Mouse (Mus musculus): ENCODE measurements around the gene Hdac4. TPM values are rescaled to one million over a fixed set of nuclear protein-coding genes. Genes with fewer than 3 reads are reported as not detected.

The Hdac4 gene
- polyA plus RNA-seq, 1 experiment from 2014 or later, result 20.8 TPM

DNA sequence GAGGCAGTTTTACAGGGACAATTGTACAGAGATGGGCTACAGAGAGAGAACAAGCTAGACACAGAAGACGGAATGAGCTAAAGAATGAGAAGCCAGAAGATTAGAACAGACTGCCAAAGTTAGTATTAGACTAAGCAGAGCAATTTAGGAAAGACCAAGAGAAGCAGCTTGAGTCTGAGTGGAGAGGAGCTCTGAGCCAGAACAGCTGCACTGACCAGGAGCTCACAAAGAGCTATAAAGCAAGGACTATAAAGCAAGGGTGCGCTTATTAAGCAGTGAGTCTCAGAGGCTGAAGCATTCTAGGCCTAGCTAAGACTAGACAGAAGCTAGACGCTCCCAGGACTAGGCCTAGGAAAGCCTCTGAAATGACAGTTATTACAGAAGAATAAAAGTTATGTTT lies 154.2 kb downstream of the Hdac4 start:
- no peak overlapping the region for H3K4me3 ChIP-seq
- no peak overlapping the region for H3K27ac ChIP-seq (replicated peaks)
- WGBS, result 88% methylated on average over 3 of the region's 3 CpGs
- no peaks in the 10 kb centered on the region for H3K36me3 ChIP-seq (replicated peaks)
- no peak for DNase-seq (ENCODE audit: low spot score)
- H3K27me3 ChIP-seq (replicated peaks; ENCODE audit: low read depth, poor library complexity, severe bottlenecking), result no peaks in the 10 kb centered on the region
- H3K4me1 ChIP-seq, result peaks cover 19% of the 10 kb centered on the region
- no peaks in the 10 kb centered on the region for H3K9me3 ChIP-seq

DNA sequence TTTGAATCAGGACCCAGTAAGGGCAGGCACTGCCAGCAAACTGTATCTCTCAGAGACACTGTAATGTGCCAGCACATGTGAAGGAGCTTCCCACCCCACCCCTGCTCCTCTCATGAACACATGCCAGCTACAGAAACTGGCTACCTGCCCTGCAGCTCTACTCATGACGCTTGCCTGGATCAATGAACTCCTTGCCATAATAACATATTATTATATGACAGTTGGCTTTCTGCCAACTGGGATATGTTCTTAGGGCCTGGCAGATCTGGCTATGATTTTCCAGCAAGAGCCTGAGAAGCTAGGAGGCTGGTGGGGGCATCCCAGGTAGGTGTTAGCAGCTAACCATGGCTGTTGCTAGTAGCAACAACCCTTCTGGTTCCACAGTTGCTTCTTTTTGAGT lies 156.8 kb downstream of the Hdac4 start:
- 90% methylated on average over 1 of the region's 1 CpGs for WGBS
- Histone ChIP-seq H3K9me3 (peaks cover 4% of the 10 kb centered on the region; the same call in 1 of the 2 replicates), H3K27ac (replicated peaks) (no peak overlapping the region), H3K4me1 (peaks cover 18% of the 10 kb centered on the region), H3K36me3 (replicated peaks) (peaks cover 9% of the 10 kb centered on the region), H3K4me3 (no peak overlapping the region), H3K27me3 (replicated peaks; ENCODE audit: low read depth, poor library complexity, severe bottlenecking) (no peaks in the 10 kb centered on the region)
- no peak for DNase-seq (ENCODE audit: low spot score)

DNA sequence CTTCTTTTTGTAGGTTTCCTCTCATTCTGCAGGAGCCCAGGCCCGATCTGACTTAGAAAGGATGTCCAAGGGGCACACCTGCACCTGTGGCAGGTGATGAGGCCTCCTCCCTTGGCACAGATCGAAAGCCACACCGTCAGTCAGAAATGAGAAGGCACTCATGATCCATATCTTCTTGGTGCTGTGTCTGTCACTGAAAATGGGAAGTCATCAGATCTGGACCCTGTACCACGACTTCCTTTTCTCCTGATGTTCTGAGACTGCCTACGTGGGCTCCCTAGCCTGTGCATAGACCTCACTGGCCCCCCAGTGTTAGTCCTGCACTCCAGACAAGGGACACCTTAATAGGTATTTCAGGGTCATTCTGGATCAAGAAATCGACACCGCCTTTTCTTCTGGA lies 158.5 kb downstream of the Hdac4 start:
- H3K27ac ChIP-seq (replicated peaks), result no peak overlapping the region
- H3K9me3 ChIP-seq, result peaks cover 4% of the 10 kb centered on the region; the same call in 1 of the 2 replicates
- peaks cover 18% of the 10 kb centered on the region for H3K4me1 ChIP-seq
- H3K27me3 ChIP-seq (replicated peaks; ENCODE audit: low read depth, poor library complexity, severe bottlenecking), result no peaks in the 10 kb centered on the region
- 93% methylated on average over 7 of the region's 7 CpGs for WGBS
- peaks cover 13% of the 10 kb centered on the region for H3K36me3 ChIP-seq (replicated peaks)
- no peak overlapping the region for H3K4me3 ChIP-seq
- no peak for DNase-seq (ENCODE audit: low spot score)

DNA sequence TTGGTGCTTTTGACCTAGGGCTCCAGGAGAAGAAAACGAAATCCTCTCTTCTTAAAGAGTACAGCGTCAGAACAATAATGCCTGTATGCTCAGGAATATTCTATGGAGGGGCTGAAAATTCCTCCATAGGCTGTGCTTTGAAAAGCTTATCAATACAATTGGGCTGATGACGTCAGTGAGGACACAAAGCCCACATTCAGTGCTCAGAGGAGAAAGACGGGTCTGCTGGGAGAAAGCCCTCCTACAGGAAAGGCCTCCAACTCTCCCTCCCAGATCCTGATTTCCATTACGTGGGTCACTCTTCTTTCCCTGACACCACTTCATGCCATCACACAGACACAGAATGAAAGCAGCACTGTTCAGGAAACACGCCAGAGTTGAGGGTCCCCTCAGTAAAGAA lies 159.7 kb downstream of the Hdac4 start:
- WGBS, result 43% methylated on average over 6 of the region's 6 CpGs
- Histone ChIP-seq H3K36me3 (replicated peaks) (peaks cover 13% of the 10 kb centered on the region), H3K4me1 (peaks cover 18% of the 10 kb centered on the region), H3K27ac (replicated peaks) (no peak overlapping the region), H3K9me3 (peaks cover 4% of the 10 kb centered on the region; the same call in 1 of the 2 replicates), H3K4me3 (no peak overlapping the region), H3K27me3 (replicated peaks; ENCODE audit: low read depth, poor library complexity, severe bottlenecking) (no peaks in the 10 kb centered on the region)
- DNase-seq (ENCODE audit: low spot score), result no peak

DNA sequence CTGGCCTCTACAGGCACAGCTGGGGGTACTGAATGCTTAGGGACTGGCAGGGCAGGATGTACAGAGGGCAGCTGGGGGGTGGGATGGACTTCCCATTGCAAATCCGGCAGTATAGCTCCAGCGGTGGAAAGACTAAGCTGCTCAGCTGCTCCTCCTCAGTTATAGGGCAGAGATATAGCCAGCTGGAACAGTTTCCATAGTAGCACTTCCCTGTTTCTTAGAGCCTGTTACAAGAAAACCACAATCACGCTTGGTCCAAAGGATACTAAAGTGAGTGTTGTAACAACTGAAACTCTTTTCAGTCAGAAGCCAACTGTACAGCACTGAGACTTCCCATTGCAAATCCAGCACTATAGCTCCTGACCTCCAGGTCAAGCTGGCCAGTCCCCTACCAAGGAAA lies 161.3 kb downstream of the Hdac4 start:
- no peaks in the 10 kb centered on the region for H3K27me3 ChIP-seq (replicated peaks; ENCODE audit: low read depth, poor library complexity, severe bottlenecking)
- H3K4me3 ChIP-seq, result no peak overlapping the region
- peaks cover 18% of the 10 kb centered on the region for H3K4me1 ChIP-seq
- no peak overlapping the region for H3K27ac ChIP-seq (replicated peaks)
- peaks cover 23% of the 10 kb centered on the region for H3K36me3 ChIP-seq (replicated peaks)
- H3K9me3 ChIP-seq, result peaks cover 4% of the 10 kb centered on the region; the same call in 1 of the 2 replicates
- WGBS, result 73% methylated on average over 3 of the region's 3 CpGs
- DNase-seq (ENCODE audit: low spot score), result no peak

DNA sequence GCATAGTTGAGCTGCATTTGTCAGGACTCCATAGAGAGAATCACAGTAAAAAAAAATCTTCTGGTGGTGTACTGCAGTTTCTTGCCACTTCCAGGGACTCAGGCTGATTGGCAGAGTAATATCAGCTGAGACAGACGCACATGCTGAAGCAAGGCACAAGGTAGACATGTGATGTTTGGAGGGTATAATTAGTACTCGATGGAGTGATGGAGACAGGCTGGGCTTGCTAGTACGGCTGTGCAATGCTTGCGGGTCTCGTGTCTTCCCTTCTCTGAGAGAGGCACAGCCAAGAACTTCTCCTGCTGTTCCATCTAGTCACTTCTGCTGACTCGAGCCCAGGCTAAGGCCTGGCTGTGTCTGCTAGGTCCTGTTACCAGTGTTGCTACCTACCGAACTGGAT lies 162.0 kb downstream of the Hdac4 start:
- peaks cover 18% of the 10 kb centered on the region for H3K4me1 ChIP-seq
- H3K36me3 ChIP-seq (replicated peaks), result peaks cover 30% of the 10 kb centered on the region
- no peak overlapping the region for H3K27ac ChIP-seq (replicated peaks)
- WGBS, result 93% methylated on average over 7 of the region's 7 CpGs
- H3K9me3 ChIP-seq, result peaks cover 4% of the 10 kb centered on the region; the same call in 1 of the 2 replicates
- H3K27me3 ChIP-seq (replicated peaks; ENCODE audit: low read depth, poor library complexity, severe bottlenecking), result no peaks in the 10 kb centered on the region
- no peak for DNase-seq (ENCODE audit: low spot score)
- no peak overlapping the region for H3K4me3 ChIP-seq

DNA sequence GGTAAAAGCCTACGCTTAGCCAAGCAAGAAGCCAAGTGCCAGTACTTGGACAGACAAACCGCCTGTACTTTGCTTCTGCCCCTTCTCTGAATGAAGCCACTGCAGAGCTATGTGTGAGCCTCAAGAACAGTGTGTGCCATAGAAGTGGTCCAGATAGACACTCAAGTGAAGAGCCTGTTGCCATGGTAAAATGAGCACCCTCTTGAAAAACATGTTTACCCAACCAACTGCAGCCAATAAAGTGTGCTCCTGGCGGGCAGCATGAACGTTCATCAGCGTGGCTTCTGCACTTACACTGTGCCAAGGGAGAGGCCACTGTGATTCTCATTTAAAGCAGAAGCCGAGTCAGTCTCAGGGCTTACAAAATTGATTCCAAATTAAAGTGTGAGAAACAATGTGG lies 165.0 kb downstream of the Hdac4 start:
- no peak overlapping the region for H3K4me3 ChIP-seq
- no peak for DNase-seq (ENCODE audit: low spot score)
- peaks cover 4% of the 10 kb centered on the region; the same call in 1 of the 2 replicates for H3K9me3 ChIP-seq
- peaks cover 4% of the 10 kb centered on the region; the same call in 1 of the 2 replicates for H3K4me1 ChIP-seq
- 89% methylated on average over 6 of the region's 6 CpGs for WGBS
- peaks cover 54% of the 10 kb centered on the region for H3K36me3 ChIP-seq (replicated peaks)
- no peaks in the 10 kb centered on the region for H3K27me3 ChIP-seq (replicated peaks; ENCODE audit: low read depth, poor library complexity, severe bottlenecking)
- H3K27ac ChIP-seq (replicated peaks), result no peak overlapping the region

DNA sequence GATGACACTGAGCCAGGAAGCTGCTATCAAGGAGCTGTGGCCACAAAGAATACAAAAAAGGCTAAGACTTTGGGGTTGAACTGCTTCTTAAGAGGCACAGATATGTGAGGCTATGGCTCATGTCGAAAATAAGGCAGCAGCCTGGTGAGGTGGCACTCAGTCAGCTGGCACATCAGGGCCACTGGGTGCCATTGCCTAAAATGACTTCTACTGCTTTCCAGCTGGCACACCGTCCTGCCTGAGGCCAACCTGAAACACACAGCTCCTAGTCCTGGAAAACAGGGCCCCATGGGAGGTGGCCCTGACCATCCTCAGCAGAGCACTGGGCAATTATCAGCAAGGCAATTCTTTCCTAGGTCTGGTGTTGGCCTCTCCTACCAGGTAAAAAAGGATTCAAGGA lies 167.3 kb downstream of the Hdac4 start:
- H3K27me3 ChIP-seq (replicated peaks; ENCODE audit: low read depth, poor library complexity, severe bottlenecking), result no peaks in the 10 kb centered on the region
- 93% methylated on average over 2 of the region's 2 CpGs for WGBS
- no peaks in the 10 kb centered on the region for H3K9me3 ChIP-seq
- no peaks in the 10 kb centered on the region for H3K4me1 ChIP-seq
- DNase-seq (ENCODE audit: low spot score), result no peak
- H3K27ac ChIP-seq (replicated peaks), result no peak overlapping the region
- H3K36me3 ChIP-seq (replicated peaks), result peaks cover 44% of the 10 kb centered on the region
- no peak overlapping the region for H3K4me3 ChIP-seq

DNA sequence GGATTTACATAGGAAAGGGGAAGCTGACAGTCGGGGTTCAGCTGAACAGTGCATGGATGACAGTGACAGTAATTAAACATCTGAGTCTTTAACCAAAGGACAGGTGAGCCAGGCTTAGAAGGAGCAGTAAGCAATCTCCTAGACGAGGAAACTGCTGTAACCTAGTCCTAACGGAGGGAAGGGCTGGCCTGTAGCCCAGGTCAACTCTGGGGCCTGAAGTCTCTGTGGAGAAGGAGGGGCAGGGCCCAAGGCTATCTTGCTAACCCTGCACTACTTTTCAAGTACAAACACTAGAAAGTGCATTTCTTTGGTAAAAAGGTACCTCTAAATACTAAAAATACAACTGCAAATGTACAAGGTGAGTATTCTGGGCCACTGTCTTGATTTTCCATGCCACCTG lies 169.1 kb downstream of the Hdac4 start:
- WGBS, result 83% methylated on average over 3 of the region's 3 CpGs
- Histone ChIP-seq H3K4me3 (no peak overlapping the region), H3K4me1 (no peaks in the 10 kb centered on the region), H3K27ac (replicated peaks) (no peak overlapping the region), H3K36me3 (replicated peaks) (peaks cover 47% of the 10 kb centered on the region), H3K9me3 (no peaks in the 10 kb centered on the region), H3K27me3 (replicated peaks; ENCODE audit: low read depth, poor library complexity, severe bottlenecking) (no peaks in the 10 kb centered on the region)
- DNase-seq (ENCODE audit: low spot score), result no peak

DNA sequence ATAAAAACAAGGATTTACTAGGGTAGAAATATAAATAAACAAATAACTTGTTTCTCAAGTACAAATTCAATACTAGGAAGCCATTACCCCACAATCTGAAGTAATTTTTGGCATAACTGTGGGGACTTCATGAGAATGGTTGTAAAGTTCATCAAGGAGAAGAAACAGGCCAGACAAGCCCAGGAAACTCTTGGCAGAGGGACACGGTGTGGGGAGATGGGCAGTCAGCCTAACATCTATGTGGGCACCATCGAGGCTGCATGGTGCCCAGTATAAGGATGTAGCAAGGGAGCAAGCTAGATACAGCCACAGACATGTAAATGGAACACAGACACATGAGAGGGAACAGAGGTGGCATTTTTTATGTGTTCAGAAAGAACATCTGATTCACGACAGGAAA lies 171.6 kb downstream of the Hdac4 start:
- H3K27me3 ChIP-seq (replicated peaks; ENCODE audit: low read depth, poor library complexity, severe bottlenecking), result no peaks in the 10 kb centered on the region
- no peak overlapping the region for H3K27ac ChIP-seq (replicated peaks)
- H3K4me3 ChIP-seq, result no peak overlapping the region
- H3K9me3 ChIP-seq, result no peaks in the 10 kb centered on the region
- WGBS, result 93% methylated on average over 3 of the region's 3 CpGs
- no peak for DNase-seq (ENCODE audit: low spot score)
- peaks cover 34% of the 10 kb centered on the region for H3K36me3 ChIP-seq (replicated peaks)
- no peaks in the 10 kb centered on the region for H3K4me1 ChIP-seq

DNA sequence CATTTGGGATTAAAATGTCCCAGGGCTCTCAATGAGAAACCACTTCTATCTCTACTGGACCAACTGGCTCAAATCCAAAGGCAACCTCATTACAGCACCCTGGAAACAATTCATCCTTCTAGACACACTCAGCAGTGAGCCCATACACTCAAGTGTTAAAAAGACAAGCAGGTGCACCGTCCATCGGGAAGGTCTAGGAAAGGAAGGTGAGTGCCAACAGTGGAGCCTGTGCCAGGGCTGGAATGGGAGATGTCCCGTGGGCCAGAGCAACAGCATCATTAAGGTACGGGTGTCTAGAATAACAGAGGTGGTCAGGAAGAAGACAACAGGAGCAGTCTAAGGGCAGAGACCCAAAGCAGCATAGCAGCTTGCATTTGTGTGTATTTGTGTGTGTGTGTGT lies 173.5 kb downstream of the Hdac4 start:
- Histone ChIP-seq H3K4me1 (no peaks in the 10 kb centered on the region), H3K4me3 (no peak overlapping the region), H3K36me3 (replicated peaks) (peaks cover 22% of the 10 kb centered on the region), H3K27me3 (replicated peaks; ENCODE audit: low read depth, poor library complexity, severe bottlenecking) (no peaks in the 10 kb centered on the region), H3K9me3 (no peaks in the 10 kb centered on the region), H3K27ac (replicated peaks) (no peak overlapping the region)
- no peak for DNase-seq (ENCODE audit: low spot score)
- 94% methylated on average over 4 of the region's 4 CpGs for WGBS

DNA sequence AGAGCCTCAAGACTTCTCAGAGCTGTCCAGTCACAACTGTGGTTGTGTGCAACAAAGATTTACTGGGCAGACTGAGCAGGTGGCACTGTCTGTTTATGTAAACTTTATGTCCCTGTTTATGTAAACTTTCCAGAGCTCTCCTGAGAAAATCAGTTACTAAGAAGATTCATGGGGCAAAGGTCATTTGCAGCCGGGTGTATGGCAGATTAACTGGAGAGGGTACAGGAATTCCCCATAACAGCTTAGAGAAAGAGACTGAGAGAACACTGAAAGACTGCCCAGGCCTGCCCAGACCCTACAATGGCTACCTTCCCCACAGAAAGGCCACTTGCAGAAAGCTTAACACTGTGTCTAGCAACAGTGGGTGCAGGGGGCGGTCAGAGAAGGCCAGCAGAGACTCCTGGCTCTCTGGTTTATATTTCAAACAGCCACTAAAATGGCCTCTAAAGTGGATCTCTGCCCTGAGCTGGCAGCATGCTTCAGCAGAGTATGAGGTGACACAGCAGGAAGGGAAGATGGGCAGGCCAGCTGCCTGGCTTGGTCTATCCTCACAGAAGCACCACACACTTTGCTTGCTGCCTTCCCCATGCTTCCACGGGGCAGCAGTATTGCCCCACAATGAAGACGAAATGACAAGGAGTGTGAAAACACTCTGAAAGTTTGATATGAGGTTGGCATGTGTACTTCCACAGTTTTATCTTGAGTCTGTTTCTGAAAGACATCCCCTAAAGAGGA lies 179.4 kb downstream of the Hdac4 start:
- 75% methylated on average over 4 of the region's 4 CpGs for WGBS
- H3K27me3 ChIP-seq (replicated peaks; ENCODE audit: low read depth, poor library complexity, severe bottlenecking), result no peaks in the 10 kb centered on the region
- no peak for DNase-seq (ENCODE audit: low spot score)
- no peak overlapping the region for H3K4me3 ChIP-seq
- peaks cover 4% of the 10 kb centered on the region; the same call in 1 of the 2 replicates for H3K4me1 ChIP-seq
- no peaks in the 10 kb centered on the region for H3K9me3 ChIP-seq
- H3K27ac ChIP-seq (replicated peaks), result no peak overlapping the region
- peaks cover 25% of the 10 kb centered on the region for H3K36me3 ChIP-seq (replicated peaks)

DNA sequence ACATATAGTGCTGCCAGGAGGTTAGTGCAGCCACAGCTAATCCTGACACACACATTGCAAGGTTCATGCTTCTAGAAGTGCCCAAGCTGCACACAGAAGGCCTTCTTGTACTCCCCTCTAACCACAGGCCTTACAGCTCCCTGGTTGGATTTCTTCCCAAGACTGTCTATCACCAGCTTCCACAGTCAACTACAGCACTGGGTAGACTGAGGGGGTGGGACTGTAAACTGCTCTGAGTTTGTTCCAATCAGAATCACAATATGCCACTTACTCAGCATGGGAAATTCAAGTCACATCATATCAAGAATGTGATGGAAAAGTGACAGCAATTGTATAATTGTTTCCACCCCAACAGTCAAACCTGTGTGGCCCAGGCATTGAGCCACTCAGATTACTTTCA lies 180.2 kb downstream of the Hdac4 start:
- Histone ChIP-seq H3K36me3 (replicated peaks) (peaks cover 26% of the 10 kb centered on the region), H3K9me3 (no peaks in the 10 kb centered on the region), H3K27me3 (replicated peaks; ENCODE audit: low read depth, poor library complexity, severe bottlenecking) (no peaks in the 10 kb centered on the region), H3K4me1 (peaks cover 4% of the 10 kb centered on the region; the same call in 1 of the 2 replicates), H3K27ac (replicated peaks) (no peak overlapping the region), H3K4me3 (no peak overlapping the region)
- DNase-seq (ENCODE audit: low spot score), result no peak
